Mouse (Mus musculus): ENCODE results near the gene Srsf7.
"Not testable (repeated sequence)": the region's sequence is repeated elsewhere in the genome, so short reads cannot be mapped to it uniquely, and the experiment has no call there.

The Srsf7 gene

GRCm38 (mm10) chr17:80199160-80199778 is 7.8 kb downstream of the Srsf7 start:
- DNase-seq (ENCODE audit: low spot score): no peak

DNA sequence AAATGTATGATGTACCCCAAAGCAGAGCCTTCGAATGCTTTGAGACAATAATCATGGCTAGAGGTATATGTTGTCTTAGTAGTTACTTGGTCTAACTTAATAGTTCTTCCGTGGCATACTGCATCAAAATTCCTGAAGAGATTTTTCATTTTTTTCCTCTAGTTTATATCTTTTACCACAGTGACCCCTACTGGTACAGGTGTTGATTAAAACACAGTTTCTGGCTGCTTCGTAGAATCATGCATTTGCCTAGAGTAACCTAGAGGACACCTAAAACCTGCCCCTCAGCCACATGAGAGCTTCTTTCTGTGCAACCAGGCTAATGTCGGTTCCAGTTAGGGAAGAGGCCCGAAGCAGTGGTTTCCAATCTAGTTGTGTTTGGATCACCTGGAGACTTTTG is 14.0 kb downstream of the Srsf7 start:
- DNase-seq (ENCODE audit: low spot score): no peak

- DNase-seq (ENCODE audit: low spot score): no peak
These were observed 23.5 kb downstream of the Srsf7 start for GRCm38 (mm10) chr17:80183615-80184014.

- no peak for DNase-seq (ENCODE audit: low spot score)
These were observed 26.6 kb downstream of the Srsf7 start for GRCm38 (mm10) chr17:80180468-80180867.

DNA sequence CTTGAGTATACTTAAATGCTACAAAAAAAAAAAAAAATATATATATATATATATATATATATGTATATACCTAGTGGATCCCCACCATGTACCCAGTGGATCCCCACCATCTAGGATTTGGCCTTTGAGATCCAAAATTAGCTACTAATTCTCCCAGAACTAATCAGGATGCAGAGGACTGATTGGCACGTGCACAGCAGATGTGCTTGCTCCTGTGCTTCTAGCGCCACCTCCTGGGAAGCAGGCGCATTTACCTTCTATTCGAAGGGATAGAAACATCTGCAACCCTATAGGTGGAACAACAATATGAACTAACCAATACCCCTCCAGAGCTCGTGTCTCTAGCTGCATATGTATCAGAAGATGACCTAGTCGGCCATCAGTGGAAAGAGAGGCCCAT is 27.1 kb downstream of the Srsf7 start:
- DNase-seq (ENCODE audit: low spot score): peak; percentile 60

DNA sequence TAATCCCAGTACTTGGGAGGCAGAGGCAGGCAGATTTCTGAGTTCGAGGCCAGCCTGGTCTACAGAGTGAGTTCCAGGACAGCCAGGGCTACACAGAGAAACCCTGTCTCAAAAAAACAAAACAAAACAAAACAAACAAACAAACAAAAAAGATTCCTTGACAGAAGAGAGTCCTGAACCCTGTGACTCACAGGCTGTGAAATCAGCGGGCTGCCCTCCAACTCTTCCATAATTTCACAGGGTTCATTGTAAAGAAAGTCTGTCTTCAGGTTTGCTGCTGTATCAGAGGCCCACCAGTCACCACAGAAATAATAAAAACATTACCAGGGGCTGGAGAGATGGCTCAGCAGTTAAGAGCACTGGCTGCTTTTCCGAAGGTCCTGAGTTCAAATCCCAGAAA is 28.3 kb downstream of the Srsf7 start:
- DNase-seq (ENCODE audit: low spot score): not testable (repeated sequence)

GRCm38 (mm10) chr17:80175966-80176365 is 31.1 kb downstream of the Srsf7 start:
- no peak for DNase-seq (ENCODE audit: low spot score)

DNA sequence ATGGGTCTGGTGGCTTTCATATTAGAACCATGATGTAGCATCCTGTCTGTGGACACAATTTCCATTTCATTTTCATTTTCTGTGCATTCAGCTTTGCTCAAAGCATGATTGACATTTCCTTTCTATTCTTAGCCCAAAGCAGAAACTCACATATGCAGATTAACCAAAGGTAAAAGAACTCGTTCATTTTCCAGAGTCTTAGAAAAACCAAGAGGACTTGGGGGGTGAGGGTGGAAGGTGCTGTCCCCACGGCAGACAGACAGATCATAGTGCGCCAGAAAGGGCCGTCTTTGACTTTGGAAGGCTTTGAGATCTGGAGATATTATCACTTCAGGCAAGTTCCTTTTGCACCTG is 31.7 kb downstream of the Srsf7 start:
- no peak for DNase-seq (ENCODE audit: low spot score)

DNA sequence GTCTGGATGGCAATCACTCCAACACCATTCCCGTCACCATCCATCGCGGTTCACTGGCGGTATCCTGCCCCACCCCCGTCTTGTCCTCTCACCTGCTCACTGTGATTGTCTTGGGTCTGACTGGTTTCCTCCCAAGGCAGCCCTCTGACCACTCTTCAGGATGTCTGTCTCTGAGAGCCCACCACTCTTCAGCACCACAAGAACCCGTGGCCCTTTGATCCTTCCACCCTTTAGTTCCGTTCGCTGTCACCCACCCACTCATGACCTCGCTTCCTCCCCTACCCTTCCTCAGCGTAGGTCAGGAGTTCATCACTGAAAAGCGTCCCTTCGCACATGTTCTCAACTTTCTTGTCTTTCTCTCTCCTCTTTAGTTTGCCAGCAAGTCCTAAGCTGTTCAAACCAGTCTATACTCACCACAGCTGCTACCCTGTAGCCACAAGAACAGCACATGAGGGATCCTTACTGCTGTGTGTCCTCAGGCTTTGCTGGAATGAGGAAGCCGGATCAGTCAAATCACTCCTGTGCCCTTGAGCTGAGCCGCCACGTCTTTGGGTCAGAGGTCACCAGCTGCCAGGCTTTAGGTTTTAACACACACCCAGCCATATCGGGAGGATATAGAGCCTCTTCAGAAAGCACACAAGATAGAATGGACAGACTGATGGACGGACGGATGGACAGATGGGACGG is 32.3 kb downstream of the Srsf7 start:
- no peak for DNase-seq (ENCODE audit: low spot score)

DNA sequence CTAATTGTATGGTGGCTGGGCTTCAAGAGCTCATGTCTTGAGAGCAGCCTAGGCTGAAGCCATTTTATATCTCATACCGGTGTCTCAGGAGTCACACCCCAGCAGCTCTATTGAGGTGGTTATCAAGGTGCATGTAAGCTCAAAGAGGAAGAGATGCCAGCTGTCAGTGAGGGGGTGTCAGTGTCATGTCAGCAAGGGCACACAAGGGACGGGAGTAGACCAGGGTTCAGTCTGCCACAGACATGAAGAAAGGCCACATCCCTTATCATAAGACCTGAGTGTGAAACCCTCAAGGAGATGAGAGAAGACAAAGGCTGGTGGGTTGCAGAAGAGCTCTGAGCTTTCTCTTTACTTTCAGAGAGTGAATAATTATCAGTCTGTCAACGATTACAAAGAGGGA is 33.0 kb downstream of the Srsf7 start:
- DNase-seq (ENCODE audit: low spot score): no peak

DNA sequence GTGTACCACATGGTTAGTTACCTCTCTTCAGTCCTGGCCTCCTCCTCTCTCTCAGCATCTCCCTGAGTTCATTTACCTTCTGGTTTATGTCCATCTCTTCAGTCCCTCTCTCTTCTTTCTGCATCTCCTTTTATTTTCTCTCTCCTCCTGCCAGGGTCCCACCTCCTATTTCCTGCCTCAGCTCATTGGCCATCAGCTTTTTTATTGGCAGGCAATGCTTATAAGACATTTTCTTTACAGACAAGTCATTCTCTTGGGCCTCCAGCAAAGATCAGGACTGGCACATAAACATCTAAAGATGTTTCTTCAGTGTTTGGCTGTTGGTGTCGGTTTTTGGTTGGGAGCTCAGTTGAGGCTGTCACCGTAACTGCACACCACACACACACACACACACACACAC is 33.4 kb downstream of the Srsf7 start:
- no peak for DNase-seq (ENCODE audit: low spot score)

- no peak for DNase-seq (ENCODE audit: low spot score)
These were observed 34.3 kb downstream of the Srsf7 start for GRCm38 (mm10) chr17:80172761-80173160.

- no peak for DNase-seq (ENCODE audit: low spot score)
These were observed 35.2 kb downstream of the Srsf7 start for GRCm38 (mm10) chr17:80171948-80172347.

DNA sequence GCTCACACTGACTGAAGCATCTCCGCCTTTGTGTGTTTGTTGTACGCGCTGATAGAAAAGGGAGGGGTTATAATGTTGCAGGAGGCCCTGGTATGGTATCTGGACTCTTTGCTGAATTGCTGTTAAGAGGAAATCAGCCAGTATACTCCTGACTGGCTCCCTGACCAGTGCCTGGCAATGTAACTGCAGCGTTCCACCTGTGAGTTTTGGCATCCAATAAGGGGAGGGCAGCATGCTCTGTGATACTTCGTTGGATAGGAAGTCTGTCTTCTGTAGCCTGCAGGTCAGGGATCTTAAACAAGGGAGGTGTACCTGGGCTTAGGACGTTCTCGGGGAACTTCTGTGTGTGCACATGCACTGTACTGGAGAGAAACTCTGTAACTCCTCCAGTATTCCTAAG is 36.2 kb downstream of the Srsf7 start:
- no peak for DNase-seq (ENCODE audit: low spot score)

DNA sequence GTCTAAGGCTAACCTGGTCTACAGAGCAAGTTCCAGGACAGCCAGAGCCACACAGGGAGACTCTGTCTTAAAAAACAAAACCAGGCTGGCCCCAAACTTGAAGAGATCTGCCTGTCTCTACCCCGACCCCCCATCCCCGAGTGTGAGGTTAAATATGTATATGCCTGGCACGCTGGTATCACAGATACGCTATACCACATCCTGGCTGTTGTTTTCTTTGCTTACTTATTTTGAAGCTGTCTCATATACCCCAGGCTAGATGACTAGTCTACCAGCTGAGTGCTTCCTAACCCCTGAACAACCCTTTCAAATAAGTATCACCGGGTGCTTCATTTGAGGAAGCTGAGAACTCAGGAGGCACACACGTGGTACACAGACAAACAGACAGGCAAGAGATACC is 37.3 kb downstream of the Srsf7 start:
- no peak for DNase-seq (ENCODE audit: low spot score)

- no peak for DNase-seq (ENCODE audit: low spot score)
These were observed 38.5 kb downstream of the Srsf7 start for GRCm38 (mm10) chr17:80168425-80169182.

GRCm38 (mm10) chr17:80167851-80168251 is 39.3 kb downstream of the Srsf7 start:
- no peak for DNase-seq (ENCODE audit: low spot score)

GRCm38 (mm10) chr17:80167436-80167835 is 39.7 kb downstream of the Srsf7 start:
- DNase-seq (ENCODE audit: low spot score): no peak

GRCm38 (mm10) chr17:80166346-80166745 is 40.8 kb downstream of the Srsf7 start:
- no peak for DNase-seq (ENCODE audit: low spot score)

DNA sequence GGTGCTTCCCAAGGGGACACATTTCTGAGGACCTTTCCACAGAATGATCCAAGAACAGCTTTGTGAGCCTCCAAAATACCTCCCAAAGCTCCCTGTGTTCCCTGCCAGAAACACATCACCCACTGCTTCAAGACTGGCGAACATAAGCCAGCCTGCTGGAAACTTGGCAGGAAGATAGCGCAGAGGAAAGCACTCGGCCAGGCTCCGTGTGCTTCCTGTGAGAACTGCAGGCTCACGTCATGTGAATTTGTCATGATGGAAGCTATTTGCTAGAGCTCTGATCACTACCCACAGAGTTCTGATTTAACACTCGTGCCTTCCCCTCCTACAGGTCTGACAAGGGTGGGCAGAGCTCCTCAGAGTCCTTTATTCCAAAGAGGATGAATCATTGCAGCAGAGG is 41.4 kb downstream of the Srsf7 start:
- DNase-seq (ENCODE audit: low spot score): no peak

GRCm38 (mm10) chr17:80163991-80164390 is 43.1 kb downstream of the Srsf7 start:
- DNase-seq (ENCODE audit: low spot score): no peak

DNA sequence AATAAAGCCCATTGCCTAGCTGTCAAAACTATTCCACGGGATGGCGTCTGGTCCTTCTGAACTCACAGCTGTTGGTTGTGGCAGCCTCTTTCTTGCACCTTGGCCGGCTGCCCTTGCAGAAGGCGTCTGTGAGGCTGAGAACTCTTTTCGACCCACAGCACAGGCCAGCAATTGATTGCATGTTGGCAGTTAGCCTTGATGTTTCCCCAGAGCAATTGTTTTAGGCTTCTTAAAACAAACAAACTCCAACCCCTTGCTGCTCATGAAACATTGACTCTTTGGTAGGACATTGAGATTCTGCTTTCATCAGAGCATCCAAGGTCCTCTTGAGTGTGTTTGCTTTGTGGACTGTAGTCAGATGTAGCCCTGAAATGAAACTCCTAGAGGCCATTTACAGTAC is 46.7 kb downstream of the Srsf7 start:
- DNase-seq (ENCODE audit: low spot score): no peak

DNA sequence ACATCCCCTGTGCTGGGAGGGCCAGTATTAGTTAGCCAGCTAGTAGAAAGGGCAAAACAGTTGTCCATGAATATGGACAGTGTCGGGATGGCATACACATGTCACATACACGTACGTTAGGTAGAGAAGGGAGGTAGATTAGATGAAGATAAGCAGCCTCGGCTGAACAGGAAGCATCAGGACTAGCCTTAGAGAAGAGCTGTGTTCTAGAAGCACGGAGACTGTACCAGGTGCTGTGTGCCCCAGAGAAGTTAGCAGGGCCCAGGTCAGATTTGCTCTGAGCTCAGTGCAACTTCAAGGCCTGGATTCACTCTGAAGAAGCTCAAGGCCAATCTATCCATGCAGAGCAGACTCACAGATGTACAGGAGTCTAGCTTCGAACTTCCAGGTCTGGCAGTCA is 49.6 kb downstream of the Srsf7 start:
- DNase-seq (ENCODE audit: low spot score): no peak
